Mouse (Mus musculus) central nervous system, embryonic 14 days (tissue): Measurements from ENCODE around the gene Nrarp. TPM values are rescaled to one million over a fixed set of nuclear protein-coding genes. Genes with fewer than 3 reads are reported as not detected.

Source experiments
- polyA plus RNA-seq: library from polyadenylated mRNA; depleted of rRNA; stranded (reverse); fragments of >200 nt; gene quantifications from 2 replicates; pipeline ENCODE4 v1.2.3, GENCODE M21; 2012; rRNA removed

Gene Nrarp
- 37.0 and 53.2 TPM in 2 replicates for polyA plus RNA-seq

GRCm38 (mm10) chr2:25180478-25180903, at the start of gene Nrarp:
TSS of gene Nrarp (plus strand) at chr2:25180758.

GRCm38 (mm10) chr2:25196172-25196954, 15.8 kb downstream of the Nrarp start, which contains the start of gene Tor4a:
TSS of gene Tor4a (minus strand) at chr2:25196886.

GRCm38 (mm10) chr2:25211121-25211670, 30.6 kb downstream of the Nrarp start, which contains the start of gene Nelfb:
TSS of gene Nelfb (minus strand) at chr2:25211489.

GRCm38 (mm10) chr2:25214444-25214843, 33.9 kb downstream of the Nrarp start, which contains the start of gene Stpg3:
TSS of gene Stpg3 (minus strand) at chr2:25214637.

GRCm38 (mm10) chr2:25218445-25218844, 37.9 kb downstream of the Nrarp start, which contains the start of gene Fam166a:
TSS of gene Fam166a (plus strand) at chr2:25218745.

GRCm38 (mm10) chr2:25224492-25224765, 43.9 kb downstream of the Nrarp start, which contains the start of gene Tubb4b:
TSS of gene Tubb4b (minus strand) at chr2:25224702.

Other genes starting within 250 kb of the Nrarp start
- gene Arrdc1, start 245.5 kb upstream of the Nrarp start, polyA plus RNA-seq = 56.1 and 59.7 TPM in 2 replicates
- 37.8 and 41.6 TPM in 2 replicates for gene Zmynd19, start 231.0 kb upstream of the Nrarp start, polyA plus RNA-seq
- 36.8 TPM in 2 replicates for gene Dph7, start 218.4 kb upstream of the Nrarp start, polyA plus RNA-seq
- 109 and 115 TPM in 2 replicates for gene Mrpl41, start 205.7 kb upstream of the Nrarp start, polyA plus RNA-seq
- 6.6 and 6.9 TPM in 2 replicates for gene Pnpla7, start 204.7 kb upstream of the Nrarp start, polyA plus RNA-seq
- 192 and 216 TPM in 2 replicates for gene Nsmf, start 126.4 kb upstream of the Nrarp start, polyA plus RNA-seq
- gene Entpd8, start 100.5 kb upstream of the Nrarp start, polyA plus RNA-seq = 0.07 TPM in 1 of 2 replicates, not detected in the other
- 0.24 TPM in 1 of 2 replicates, not detected in the other for gene Noxa1, start 85.6 kb upstream of the Nrarp start, polyA plus RNA-seq
- 1.8 and 2.2 TPM in 2 replicates for gene Tor4a, start 16.1 kb downstream of the Nrarp start, polyA plus RNA-seq
- 79.8 and 89.6 TPM in 2 replicates for gene Nelfb, start 30.7 kb downstream of the Nrarp start, polyA plus RNA-seq
- not detected in 2 replicates for gene Stpg3, start 33.9 kb downstream of the Nrarp start, polyA plus RNA-seq
- gene Fam166a, start 38.0 kb downstream of the Nrarp start, polyA plus RNA-seq = 0.13 and 0.33 TPM in 2 replicates
- gene Tubb4b, start 43.9 kb downstream of the Nrarp start, polyA plus RNA-seq = 415 and 443 TPM in 2 replicates
- gene Slc34a3, start 53.6 kb downstream of the Nrarp start, polyA plus RNA-seq = not detected in 2 replicates
- gene Rnf224, start 56.0 kb downstream of the Nrarp start, polyA plus RNA-seq = not detected in 2 replicates
- 91.0 and 95.4 TPM in 2 replicates for gene Rnf208, start 61.5 kb downstream of the Nrarp start, polyA plus RNA-seq
- gene Cysrt1, start 61.7 kb downstream of the Nrarp start, polyA plus RNA-seq = 0.06 and 0.34 TPM in 2 replicates
- gene AL732309.1, start 66.1 kb downstream of the Nrarp start, polyA plus RNA-seq = 16.3 and 16.9 TPM in 2 replicates
- gene Tmem203, start 74.7 kb downstream of the Nrarp start, polyA plus RNA-seq = 24.3 and 25.3 TPM in 2 replicates
- gene Tprn, start 81.9 kb downstream of the Nrarp start, polyA plus RNA-seq = 9.4 and 10.5 TPM in 2 replicates
- gene Ssna1, start 91.7 kb downstream of the Nrarp start, polyA plus RNA-seq = 122 and 127 TPM in 2 replicates
- gene Anapc2, start 91.7 kb downstream of the Nrarp start, polyA plus RNA-seq = 121 and 122 TPM in 2 replicates
- not detected in 2 replicates for gene Tmem210, start 107.4 kb downstream of the Nrarp start, polyA plus RNA-seq
- gene Lrrc26, start 109.2 kb downstream of the Nrarp start, polyA plus RNA-seq = 0.08 TPM in 1 of 2 replicates, not detected in the other
- gene Grin1, start 138.4 kb downstream of the Nrarp start, polyA plus RNA-seq = 23.9 and 26.6 TPM in 2 replicates
- gene Man1b1, start 151.6 kb downstream of the Nrarp start, polyA plus RNA-seq = 28.2 and 34.0 TPM in 2 replicates
- gene Dpp7, start 175.6 kb downstream of the Nrarp start, polyA plus RNA-seq = 48.1 and 51.1 TPM in 2 replicates
- gene Uap1l1, start 184.9 kb downstream of the Nrarp start, polyA plus RNA-seq = 4.2 and 6.0 TPM in 2 replicates
- 29.5 and 39.5 TPM in 2 replicates for gene Sapcd2, start 191.6 kb downstream of the Nrarp start, polyA plus RNA-seq
- 2.0 and 3.8 TPM in 2 replicates for gene Entpd2, start 215.1 kb downstream of the Nrarp start, polyA plus RNA-seq
- 585 and 599 TPM in 2 replicates for gene Npdc1, start 218.6 kb downstream of the Nrarp start, polyA plus RNA-seq
- 0.39 and 0.44 TPM in 2 replicates for gene Fut7, start 242.5 kb downstream of the Nrarp start, polyA plus RNA-seq
- gene Abca2, start 247.9 kb downstream of the Nrarp start, polyA plus RNA-seq = 43.4 and 48.8 TPM in 2 replicates